Mouse (Mus musculus) CH12.LX (cell line): ENCODE data around the gene Sf3b3. TPM values are rescaled to one million over a fixed set of nuclear protein-coding genes. Genes with fewer than 3 reads are reported as not detected.

Experiments
- DNase-seq: peaks from one replicate; pipeline ENCODE4 v3.0.0-alpha.2; 2013; ENCODE audit errors: extremely low read depth
- H3K27ac ChIP-seq: 2 replicates; pipeline ENCODE4 v1.5.1; 2012; ENCODE audit warnings: low read depth, mild to moderate bottlenecking, control low read depth, moderate library complexity; ENCODE audit not compliant: insufficient read depth
- H3K27me3 ChIP-seq: replicated peaks from 2 replicates; pipeline ENCODE3; 2012; ENCODE audit warnings: inconsistent platforms
- H3K36me3 ChIP-seq, 2 experiments: replicated peaks in 1 of 2; 2 replicates each; pipeline versions ENCODE3 to v1.6.1; 2012; ENCODE audit warnings: inconsistent platforms in 1 of 2, low read length in 1 of 2, mild to moderate bottlenecking in 1 of 2, mixed read lengths in 1 of 2, moderate library complexity in 1 of 2; ENCODE audit not compliant: control insufficient read depth in 1 of 2, insufficient read depth in 1 of 2
- H3K4me1 ChIP-seq, 2 experiments: 2 replicates each; pipeline ENCODE4 v1.6.1; 2012; ENCODE audit warnings: inconsistent platforms in 1 of 2, moderate library complexity in 1 of 2; ENCODE audit not compliant: insufficient read depth in 2 of 2, control insufficient read depth in 1 of 2
- H3K4me2 ChIP-seq: 2 replicates; pipeline ENCODE4 v1.6.1; 2012; ENCODE audit warnings: low read depth, mild to moderate bottlenecking, control low read depth; ENCODE audit not compliant: poor library complexity, insufficient read depth, severe bottlenecking
- H3K4me3 ChIP-seq, 3 experiments: fragments of 150-350 bp in 1 of 3; sonication (generic) in 1 of 3; replicated peaks in 1 of 3; 2 replicates each; pipeline versions ENCODE3 to v1.5.1; 2011 to 2012; ENCODE audit warnings: low read depth in 2 of 3, low read length in 2 of 3, mild to moderate bottlenecking in 2 of 3, moderate library complexity in 2 of 3, control low read depth in 1 of 3, improper control_type of control experiment in 1 of 3, inconsistent platforms in 1 of 3, mixed read lengths in 1 of 3; ENCODE audit not compliant: poor library complexity in 1 of 3
- H3K79me2 ChIP-seq: replicated peaks from 2 replicates; pipeline ENCODE4 v1.6.1; 2012; ENCODE audit warnings: mild to moderate bottlenecking, moderate library complexity; ENCODE audit not compliant: control insufficient read depth, poor library complexity, insufficient read depth, severe bottlenecking; ENCODE audit errors: extremely low read depth
- H3K9ac ChIP-seq: 2 replicates; pipeline ENCODE4 v1.6.1; 2012; ENCODE audit warnings: low read depth, mild to moderate bottlenecking, control low read depth, moderate library complexity; ENCODE audit not compliant: insufficient read depth
- H3K9me3 ChIP-seq: replicated peaks from 2 replicates; pipeline ENCODE3; 2012; ENCODE audit warnings: low read length, inconsistent platforms, mixed read lengths
- ELF1 ChIP-seq: IDR thresholded peaks from 2 replicates; pipeline ENCODE4 v1.6.1; 2014; ENCODE audit warnings: low read depth, mild to moderate bottlenecking, inconsistent platforms, low read length, improper control_type of control experiment
- ETS1 ChIP-seq: conservative IDR thresholded peaks from 2 replicates; pipeline ENCODE4 v1.6.1; 2012; ENCODE audit warnings: low read depth, mild to moderate bottlenecking, inconsistent platforms, low read length, improper control_type of control experiment, moderate library complexity
- HCFC1 ChIP-seq: IDR thresholded peaks from 2 replicates; pipeline ENCODE4 v1.6.1; 2012; ENCODE audit warnings: low read depth, mild to moderate bottlenecking, inconsistent platforms, low read length, improper control_type of control experiment
- JUND ChIP-seq: conservative IDR thresholded peaks from 2 replicates; pipeline ENCODE4 v1.6.1; 2011; ENCODE audit warnings: low read depth, low read length, improper control_type of control experiment
- KAT2A ChIP-seq: IDR thresholded peaks from 2 replicates; pipeline ENCODE4 v1.6.1; 2012; ENCODE audit warnings: low read length, improper control_type of control experiment, inconsistent platforms; ENCODE audit not compliant: insufficient replicate concordance
- MAFK ChIP-seq: IDR thresholded peaks from 2 replicates; pipeline ENCODE4 v1.6.1; 2011; ENCODE audit warnings: low read length, improper control_type of control experiment; ENCODE audit not compliant: insufficient replicate concordance
- MAZ ChIP-seq: IDR thresholded peaks from 2 replicates; pipeline ENCODE4 v1.6.1; 2012; ENCODE audit warnings: low read depth, mild to moderate bottlenecking, inconsistent platforms, low read length, improper control_type of control experiment, moderate library complexity
- MYC ChIP-seq: IDR thresholded peaks from 2 replicates; pipeline ENCODE4 v1.6.1; 2011; ENCODE audit warnings: low read depth, mild to moderate bottlenecking, improper control_type of control experiment, low read length
- NRF1 ChIP-seq: IDR thresholded peaks from 2 replicates; pipeline ENCODE4 v1.6.1; 2014; ENCODE audit warnings: low read depth, mild to moderate bottlenecking, inconsistent platforms, low read length, improper control_type of control experiment, moderate library complexity
- RCOR1 ChIP-seq: conservative IDR thresholded peaks from 2 replicates; pipeline ENCODE4 v1.6.1; 2012; ENCODE audit warnings: low read depth, mild to moderate bottlenecking, inconsistent platforms, low read length, improper control_type of control experiment
- SMC3 ChIP-seq: IDR thresholded peaks from 2 replicates; pipeline ENCODE4 v1.6.1; 2011; ENCODE audit warnings: low read depth, low read length, improper control_type of control experiment
- TBP ChIP-seq: conservative IDR thresholded peaks from 2 replicates; pipeline ENCODE4 v1.6.1; 2011; ENCODE audit warnings: low read depth, low read length, improper control_type of control experiment
- TCF12 ChIP-seq: IDR thresholded peaks from 2 replicates; pipeline ENCODE4 v1.6.1; 2014; ENCODE audit warnings: low read depth, mild to moderate bottlenecking, inconsistent platforms, low read length, improper control_type of control experiment
- USF1 ChIP-seq: IDR thresholded peaks from 2 replicates; pipeline ENCODE4 v1.6.1; 2014; ENCODE audit warnings: low read depth, mild to moderate bottlenecking, inconsistent platforms, low read length, improper control_type of control experiment
- USF2 ChIP-seq: conservative IDR thresholded peaks from 2 replicates; pipeline ENCODE4 v1.6.1; 2011; ENCODE audit warnings: low read depth, low read length, improper control_type of control experiment
- ZKSCAN1 ChIP-seq: IDR thresholded peaks from 2 replicates; pipeline ENCODE4 v1.6.1; 2012; ENCODE audit warnings: low read depth, inconsistent platforms, low read length, improper control_type of control experiment, borderline replicate concordance
- ZMIZ1 ChIP-seq: IDR thresholded peaks from 2 replicates; pipeline ENCODE4 v1.6.1; 2012; ENCODE audit warnings: low read depth, mild to moderate bottlenecking, inconsistent platforms, low read length, improper control_type of control experiment
- ZNF384 ChIP-seq: IDR thresholded peaks from 2 replicates; pipeline ENCODE4 v1.6.1; 2012; ENCODE audit warnings: low read depth, low read length, improper control_type of control experiment, inconsistent platforms
- dilution Hi-C: fragments of 300-500 bp; cut with MboI; formaldehyde crosslinking; loops from 2 replicates; pipeline ENCODE4 v1.14.3; 2020; ENCODE audit warnings: low sequenced_read_pairs; ENCODE audit not compliant: extremely low pct_unique_long_range_greater_than_20kb, extremely low pct_ligation_motif_present
- in situ Hi-C: fragments of 300-500 bp; cut with MboI; formaldehyde crosslinking; loops from 3 replicates; pipeline ENCODE4 v1.14.3; 2019; ENCODE audit warnings: low sequenced_read_pairs, low pct_ligation_motif_present, low pct_unique_long_range_greater_than_20kb, mixed read lengths
- polyA plus RNA-seq: library from polyadenylated mRNA; unstranded; fragments of >175 nt; gene quantifications from 2 replicates; pipeline ENCODE4 v1.2.1, GENCODE M21; 2012; ENCODE audit warnings: low read depth; ENCODE audit not compliant: insufficient read length
- total RNA-seq, 2 experiments: library from RNA; depleted of rRNA; stranded (reverse); fragments of 300-350 nt in 1 of 2; fragments of >200 nt in 1 of 2; gene quantifications; 2 replicates each; pipeline ENCODE4 v1.2.3; 2012 to 2014

The Sf3b3 gene
- total and polyA plus RNA-seq, 3 experiments: 136 to 213 (median 137) TPM

DNA sequence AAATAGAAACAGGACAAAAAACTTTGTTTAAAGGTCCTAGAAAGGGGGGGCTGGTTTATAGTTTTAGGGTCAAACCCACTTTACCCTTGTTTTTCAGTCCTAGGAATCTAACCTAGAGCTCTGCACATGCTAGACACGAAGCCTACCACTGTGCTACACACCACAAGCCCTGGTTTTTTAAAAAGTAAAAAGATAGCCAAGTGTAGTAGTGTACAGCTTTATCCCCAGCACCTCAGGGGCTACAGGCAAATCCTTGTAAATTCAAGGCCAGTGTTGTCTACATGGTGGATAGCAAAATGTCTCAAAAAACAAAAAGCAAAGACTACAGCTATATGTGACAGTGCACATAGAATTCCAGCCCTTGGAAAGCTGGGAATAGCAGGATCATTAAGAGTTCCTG, 29.6 kb downstream of the Sf3b3 start:
- in situ Hi-C loops (loop anchor here (10.0 kb wide), 1 partner anchor 52 kb away; no protein-coding TSS in a partner anchor), dilution Hi-C loops (no loop called here)
- Histone ChIP-seq H3K4me1 (peaks cover 10 to 59% of the 10 kb centered on the region in 2 experiments; a peak in 3 of 4 replicates), H3K79me2 (peaks cover 29% of the 10 kb centered on the region), H3K9ac (no peak overlapping the region), H3K4me3 (no peak overlapping the region), H3K9me3 (no peaks in the 10 kb centered on the region), H3K36me3 (peaks cover 91 to 99% of the 10 kb centered on the region in 2 experiments), H3K4me2 (no peak overlapping the region), H3K27ac (no peak overlapping the region), H3K27me3 (no peaks in the 10 kb centered on the region)
- TF ChIP-seq SMC3: no peak
- no peak for TF ChIP-seq USF2
- no peak for TF ChIP-seq ZMIZ1
- TF ChIP-seq MAZ: no peak
- no peak for DNase-seq

DNA sequence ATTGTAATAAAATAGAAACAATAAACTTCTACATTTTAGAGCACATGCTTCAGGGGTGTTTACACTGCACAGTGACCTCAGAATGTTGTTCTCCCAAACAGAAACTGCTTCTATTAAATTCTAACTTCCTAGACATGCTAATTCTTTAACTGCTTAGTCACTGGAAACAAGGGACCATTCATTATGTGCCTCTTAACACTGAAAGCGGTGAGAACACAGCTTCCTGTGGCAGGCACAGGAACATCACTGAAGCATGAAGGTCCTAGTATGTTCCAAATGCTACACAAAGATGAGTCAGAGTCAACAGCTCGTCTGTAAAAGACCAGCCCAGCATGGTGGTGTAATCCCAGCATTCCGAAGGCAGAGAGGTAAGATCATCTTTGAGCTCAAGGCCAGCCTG, 31.3 kb downstream of the Sf3b3 start:
- TF ChIP-seq MAFK (peak; percentile 59; the same call in 1 of the 2 replicates), ZNF384 (no peak), RCOR1 (no peak), JUND (0 out of 2 replicates have a peak, but pooled peaks have one; percentile 36), TBP (no peak), ELF1 (no peak), USF1 (no peak), KAT2A (no peak), USF2 (no peak), NRF1 (no peak), ETS1 (peak; percentile 79), HCFC1 (no peak), TCF12 (no peak), MYC (no peak), ZKSCAN1 (no peak)
- TF ChIP-seq, all 38 proteins: peak for 3
- no peaks in the 10 kb centered on the region for H3K27me3 ChIP-seq
- H3K4me1 ChIP-seq: peaks cover 10 to 75% of the 10 kb centered on the region in 2 experiments; a peak in 3 of 4 replicates
- 0 out of 2 replicates have a peak overlapping the region, but pooled peaks have one; percentile 11 for H3K27ac ChIP-seq
- H3K4me2 ChIP-seq: no peak overlapping the region
- no peak overlapping the region for H3K4me3 ChIP-seq
- H3K9me3 ChIP-seq: no peaks in the 10 kb centered on the region
- in situ Hi-C loops: loop anchor here (10.0 kb wide), 1 partner anchor 51 kb away; no protein-coding TSS in a partner anchor
- peak; percentile 84 for DNase-seq
- H3K36me3 ChIP-seq: peaks cover 93 to 99% of the 10 kb centered on the region in 2 experiments
- dilution Hi-C loops: no loop called here
- peaks cover 15% of the 10 kb centered on the region for H3K79me2 ChIP-seq
- no peak overlapping the region for H3K9ac ChIP-seq
